Mouse (Mus musculus) kidney, postnatal 25 days (tissue): Measurements from ENCODE around the gene Rho.

Source experiments
- DNase-seq, 2 experiments: peaks; one replicate each; pipeline ENCODE4 v3.0.0; 2021; ENCODE audit warnings: mixed read lengths in 2 of 2

Rho gene

DNA sequence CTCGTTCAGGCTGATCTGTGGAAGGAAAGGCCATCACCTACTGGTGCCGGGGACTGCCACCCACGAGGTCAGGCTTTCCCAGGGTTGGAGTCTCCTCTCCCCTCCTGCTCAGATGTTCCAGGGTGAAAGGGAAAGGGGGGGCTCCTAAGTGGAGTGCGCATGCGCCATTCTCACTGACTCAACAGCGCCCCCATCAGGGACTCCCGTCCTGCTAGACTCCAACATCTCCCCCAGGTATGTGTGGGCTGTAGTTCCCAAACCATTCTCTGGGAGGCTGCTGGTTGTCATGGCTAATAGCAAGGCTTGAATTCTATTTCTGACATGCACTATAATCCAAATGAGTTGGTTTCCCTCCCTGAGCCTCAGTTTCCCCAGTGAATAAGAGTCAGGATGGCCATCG is 47.0 kb downstream of the Rho start:
- DNase-seq: no peak

DNA sequence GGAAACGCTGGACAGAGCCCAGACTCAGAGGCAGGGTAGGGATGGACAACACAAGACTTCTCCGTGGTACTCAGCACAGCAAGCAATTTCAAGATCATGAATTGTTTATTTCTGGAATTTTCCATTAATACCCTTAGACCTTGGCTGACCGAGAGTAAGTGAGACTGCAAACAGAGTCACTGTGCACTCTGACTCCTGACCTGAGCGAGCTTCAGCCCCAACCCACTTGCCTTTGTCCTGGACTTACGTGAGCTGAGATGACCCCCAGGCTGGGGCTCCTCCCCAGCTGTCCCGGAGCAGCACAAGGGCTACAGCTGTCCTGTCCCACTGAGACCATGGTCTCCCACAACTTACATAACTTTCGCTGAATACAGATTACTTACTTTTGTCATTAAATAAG is 51.3 kb downstream of the Rho start:
- DNase-seq: peak in 1 of 2 experiments; percentile 75

DNA sequence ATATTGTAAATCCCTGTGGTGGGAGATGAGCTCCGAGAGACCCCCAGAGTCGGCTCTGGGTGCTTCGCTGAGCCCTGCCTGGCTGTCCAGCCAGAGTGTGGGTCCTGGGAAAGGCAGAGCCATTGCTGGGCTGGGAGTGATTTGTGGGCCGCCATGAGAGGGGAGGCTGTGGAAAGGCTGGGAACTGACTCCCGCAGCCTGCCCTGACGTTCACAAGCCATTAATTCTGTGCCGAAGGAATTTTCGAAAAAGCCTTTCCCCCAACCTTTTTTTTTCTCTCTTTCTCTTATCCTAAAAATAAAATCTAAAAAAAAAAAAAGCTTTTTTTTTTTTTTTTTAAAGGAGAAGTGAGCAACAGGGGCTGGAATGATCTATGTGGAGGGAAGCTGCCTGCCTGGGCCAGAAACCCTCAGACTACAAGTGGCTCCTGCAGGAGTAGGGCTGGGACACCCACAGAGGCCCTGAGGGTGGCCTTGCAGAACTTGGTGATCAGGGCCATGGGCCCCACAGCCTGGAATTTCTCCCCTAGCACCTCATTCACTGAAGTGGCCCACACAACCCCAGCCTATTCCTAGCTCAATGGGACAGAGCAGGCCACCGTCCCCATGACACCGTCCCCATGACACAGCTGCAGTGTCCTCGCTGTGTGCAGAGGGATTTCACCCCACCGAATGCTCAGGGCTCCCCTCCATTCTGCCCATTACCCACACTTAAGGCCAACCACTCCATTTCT is 51.9 kb downstream of the Rho start:
- peak; percentile 44 to 70 for DNase-seq

DNA sequence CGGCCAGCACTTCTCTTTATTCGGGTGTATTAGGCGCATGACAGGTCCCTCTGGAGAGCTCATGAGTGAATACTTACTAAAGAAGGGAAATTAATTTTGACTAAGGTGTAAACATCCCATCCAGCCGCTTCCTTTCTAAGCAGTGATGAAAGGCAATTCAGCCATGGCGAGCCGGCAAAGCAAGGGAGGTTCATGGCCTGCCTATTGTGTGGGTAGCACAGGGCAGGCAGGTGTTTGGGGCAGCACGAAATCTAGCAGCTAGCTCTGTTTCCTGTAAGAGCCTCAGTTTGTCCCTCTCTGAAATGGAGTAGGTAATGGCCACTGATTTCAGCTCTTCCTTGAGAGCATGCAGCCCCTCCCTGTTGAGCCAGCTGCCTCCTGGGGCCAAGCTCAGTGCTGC is 53.0 kb downstream of the Rho start:
- no peak for DNase-seq

DNA sequence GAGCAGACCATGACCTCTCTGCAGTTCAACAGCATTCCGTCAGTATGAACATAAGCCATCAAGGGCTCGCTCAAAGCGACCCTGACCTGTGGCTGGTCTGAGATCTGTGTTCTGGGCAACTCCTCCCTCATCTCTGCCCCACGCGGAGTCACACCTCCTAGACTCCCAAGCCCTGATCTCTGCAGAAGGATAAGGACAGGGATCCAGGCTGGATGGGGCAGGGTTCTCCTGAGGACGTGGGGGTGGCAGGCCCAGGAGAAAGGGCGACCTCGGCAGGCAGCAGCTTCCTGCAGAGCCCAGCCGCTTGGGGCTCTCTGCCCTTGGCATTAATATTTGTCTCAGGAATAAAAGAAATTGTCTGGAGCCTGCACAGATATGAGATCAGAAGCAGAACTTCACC is 54.1 kb downstream of the Rho start:
- DNase-seq: no peak

DNA sequence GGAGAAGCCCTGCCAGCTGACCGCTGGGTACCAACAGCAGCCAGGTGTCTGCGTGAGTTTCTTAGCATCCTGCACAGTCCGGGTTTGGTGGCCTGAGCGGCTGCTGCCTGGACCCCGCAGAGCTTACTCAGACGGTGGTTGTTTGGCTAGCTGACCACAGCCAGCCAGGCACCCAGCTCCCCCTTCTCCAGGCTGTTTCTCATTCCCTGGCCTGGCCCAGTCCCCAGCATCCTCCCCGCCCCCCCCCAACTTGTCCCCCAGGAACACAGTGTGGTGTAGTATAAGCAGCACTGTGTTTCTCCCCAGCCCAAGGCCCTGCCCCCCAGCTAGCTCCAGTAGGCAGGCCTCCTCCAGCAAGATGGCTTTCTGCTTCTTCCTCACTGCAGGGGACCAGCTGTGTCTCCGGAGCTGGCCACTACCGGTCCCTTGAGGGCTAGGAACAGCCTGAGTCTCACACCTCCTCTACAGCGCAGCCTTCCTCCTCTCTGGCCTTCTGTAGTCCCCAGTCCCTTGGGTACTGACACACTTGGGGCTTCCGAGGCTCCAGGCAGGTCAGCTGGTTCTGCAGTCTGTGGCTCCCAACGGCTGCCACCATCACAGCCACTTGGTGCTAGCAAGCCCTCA is 55.0 kb downstream of the Rho start:
- no peak for DNase-seq

DNA sequence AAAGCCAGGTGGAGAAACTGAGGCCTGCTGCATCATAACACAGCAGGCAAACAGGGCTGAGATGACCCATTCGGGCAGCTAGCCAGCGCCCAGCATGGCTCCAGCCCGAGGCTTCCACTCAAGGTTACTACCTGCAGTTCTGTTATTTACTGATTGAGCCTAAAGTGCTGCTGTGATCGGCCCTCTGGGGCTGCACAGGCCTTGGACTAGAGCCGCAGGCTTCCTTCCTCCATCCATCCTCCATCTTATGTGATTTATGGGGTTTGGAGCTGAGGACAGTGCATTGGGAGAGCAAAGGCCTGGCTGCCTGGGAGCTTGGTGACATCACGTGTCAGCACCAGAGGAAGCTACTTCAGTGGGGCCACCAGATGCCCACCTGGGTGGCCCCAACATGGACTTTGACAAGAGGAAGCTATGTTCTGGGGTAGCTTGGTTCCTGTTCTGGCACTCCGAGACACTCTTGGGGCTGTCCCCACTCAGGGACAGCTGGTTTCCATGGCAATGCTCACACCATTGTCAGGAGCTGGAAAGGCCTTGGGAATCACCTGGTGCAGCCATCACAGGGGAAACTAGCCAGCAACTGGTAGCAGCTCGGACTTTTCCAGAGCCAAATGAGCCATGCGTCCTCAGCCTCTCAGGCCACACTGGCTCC is 55.7 kb downstream of the Rho start:
- DNase-seq: peak; percentile 52 to 75

DNA sequence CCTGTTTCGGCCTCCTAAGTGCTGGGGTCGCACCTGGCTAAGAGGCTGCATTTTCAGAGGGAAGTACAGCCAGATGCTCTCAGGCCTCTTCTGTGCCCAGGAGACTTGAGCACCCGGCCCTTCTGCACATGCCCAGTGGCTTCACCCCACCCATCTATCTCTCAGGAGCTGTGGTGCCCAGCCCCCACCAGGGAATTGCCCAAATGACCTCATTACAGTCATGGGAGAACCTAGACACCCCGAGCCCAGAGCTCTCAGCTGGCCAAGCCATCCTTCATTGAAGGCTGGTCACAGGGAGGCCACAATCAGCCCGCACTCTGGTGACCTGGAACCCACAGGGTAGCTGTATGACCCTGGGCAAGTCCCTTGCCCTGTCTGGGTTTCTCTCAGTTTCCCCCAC is 57.5 kb downstream of the Rho start:
- DNase-seq: no peak

DNA sequence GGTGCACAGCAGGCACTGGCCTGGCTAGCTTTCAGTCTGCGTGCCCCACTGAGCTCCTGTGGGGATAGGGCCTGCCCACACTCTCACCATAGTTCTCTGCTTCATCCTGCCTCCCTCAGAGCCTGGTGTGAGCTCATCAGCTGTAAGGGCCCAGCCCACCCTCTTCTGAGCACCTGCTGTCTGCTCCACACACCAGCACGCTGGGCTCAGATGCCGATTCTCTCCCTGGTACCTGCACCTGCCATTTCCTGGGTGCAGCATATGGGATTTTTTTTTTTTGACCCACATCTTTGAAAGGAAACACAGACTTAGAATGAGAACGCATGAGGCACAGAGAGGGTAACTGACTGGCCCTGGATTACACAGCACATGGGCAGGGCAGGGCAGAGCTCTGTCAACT is 58.1 kb downstream of the Rho start:
- DNase-seq: no peak
